Mouse (Mus musculus) forebrain, embryonic 14.5 days (tissue): ENCODE measurements around the gene Mrpl38. TPM values are rescaled to one million over a fixed set of nuclear protein-coding genes. Genes with fewer than 3 reads are reported as not detected.

Experiments used
- ATAC-seq: fragments of 200-750 bp; cut with Nextera tagmentation; 2 replicates; pipeline ENCODE4 v1.8.0; 2017; ENCODE audit warnings: mild to moderate bottlenecking, moderate library complexity
- DNase-seq: peaks from one replicate; pipeline ENCODE4 v3.0.0-alpha.2; 2015; ENCODE audit warnings: low spot score
- H3K27ac ChIP-seq: fragments of 300-500 bp; sonication (generic); 2 replicates; pipeline ENCODE4 v1.5.1; 2014; ENCODE audit warnings: low read depth, mild to moderate bottlenecking, control low read depth, low read length, moderate library complexity
- H3K27me3 ChIP-seq: fragments of 300-500 bp; sonication (generic); replicated peaks from 2 replicates; pipeline ENCODE4 v1.6.1; 2014; ENCODE audit warnings: low read length, control low read depth, mixed read lengths; ENCODE audit not compliant: control insufficient read depth, insufficient read depth
- H3K36me3 ChIP-seq: fragments of 300-500 bp; sonication (generic); 2 replicates; pipeline ENCODE4 v1.6.1; 2014; ENCODE audit warnings: low read length, control low read depth; ENCODE audit not compliant: control insufficient read depth, insufficient read depth
- H3K4me1 ChIP-seq: fragments of 300-500 bp; sonication (generic); 2 replicates; pipeline ENCODE4 v1.6.1; 2014; ENCODE audit warnings: antibody characterized with exemption, low read length, control low read depth; ENCODE audit not compliant: control insufficient read depth, insufficient read depth
- H3K4me2 ChIP-seq: fragments of 300-500 bp; sonication (generic); 2 replicates; pipeline ENCODE4 v1.6.1; 2014; ENCODE audit warnings: mild to moderate bottlenecking, control low read depth, low read length
- H3K4me3 ChIP-seq: fragments of 300-500 bp; sonication (generic); 2 replicates; pipeline ENCODE4 v1.5.1; 2014; ENCODE audit warnings: low read depth, low read length, control low read depth
- H3K9ac ChIP-seq: fragments of 300-500 bp; sonication (generic); 2 replicates; pipeline ENCODE4 v1.6.1; 2014; ENCODE audit warnings: mild to moderate bottlenecking, low read length, control low read depth, moderate library complexity
- H3K9me3 ChIP-seq: fragments of 300-500 bp; sonication (generic); replicated peaks from 2 replicates; pipeline ENCODE4 v1.6.1; 2016; ENCODE audit warnings: low read length, control low read depth, mixed read lengths; ENCODE audit not compliant: control insufficient read depth
- WGBS: fragments of 180-500 bp; shearing (Covaris S2); extraction: QIAGEN DNeasy Blood & Tissue Kit; methylation state at CpG from one replicate; pipeline ENCODE4 v1.1.7; 2014; 5-methylcytosine and 5-hydroxymethylcytosine counted together
- polyA plus RNA-seq: library from polyadenylated mRNA; unstranded; fragments of >200 nt; fragmentation: Nextera tagmentation; extraction: Ambion mirVana; gene quantifications from 2 replicates; pipeline ENCODE4 v1.2.1, GENCODE M21; 2014

The Mrpl38 gene
- 79.6 and 83.4 TPM in 2 replicates for polyA plus RNA-seq

- Histone ChIP-seq H3K4me3 (peak within 1 kb of the TSS; percentile 66), H3K4me2 (peak within 1 kb of the TSS; percentile 65), H3K4me1 (peaks cover 3% of the 10 kb centered on the region; the same call in 1 of the 2 replicates), H3K27ac (peak within 1 kb of the TSS; percentile 22; the same call in 1 of the 2 replicates), H3K9me3 (no peaks in the 10 kb centered on the region), H3K27me3 (no peaks in the 10 kb centered on the region), H3K9ac (peak within 1 kb of the TSS; percentile 75), H3K36me3 (peaks cover 39% of the 10 kb centered on the region)
- peak; percentile 97 for DNase-seq
- WGBS = under 1% methylated on average over 60 of the region's 60 CpGs
- ATAC-seq = peak; percentile 97
Observed at GRCm38 (mm10) chr11:116138468-116139138, at the start of gene Mrpl38. Mrpl38 (minus strand) TSS chr11:116138868.

DNA sequence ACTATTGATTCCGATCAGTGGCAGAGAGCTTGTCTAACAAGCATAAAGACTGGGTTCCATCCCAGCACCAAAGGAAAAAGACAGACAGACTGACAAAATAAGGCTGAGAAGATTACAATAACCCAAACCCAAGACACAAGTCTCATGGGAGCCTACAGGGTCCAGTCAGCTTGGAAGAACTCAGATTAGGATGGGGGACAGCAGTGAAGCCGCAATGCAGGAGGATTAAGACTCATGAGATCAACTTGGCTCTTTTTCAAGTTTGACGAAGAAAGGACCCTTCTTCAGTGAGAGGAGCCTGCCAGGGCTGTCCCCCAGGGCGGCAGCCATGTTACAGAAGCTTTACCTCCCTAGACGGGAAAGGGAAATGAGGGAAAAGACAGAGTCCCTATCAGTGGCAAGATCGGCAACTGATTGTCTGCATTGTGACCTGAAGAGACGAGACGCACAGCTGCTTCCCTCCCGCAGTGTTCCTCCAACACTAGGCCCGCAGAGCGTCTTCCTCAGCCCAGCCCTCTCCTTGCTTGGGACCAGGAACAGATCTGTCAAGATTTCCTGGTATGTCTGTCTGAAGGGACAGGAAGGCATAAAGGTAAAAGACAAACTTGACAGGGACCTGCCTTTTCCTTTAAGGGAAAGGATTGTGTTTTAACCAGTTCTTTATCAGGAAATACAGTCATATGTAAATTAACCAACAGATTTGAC is 48.7 kb upstream of the Mrpl38 start:
- Histone ChIP-seq H3K9me3 (no peaks in the 10 kb centered on the region), H3K27me3 (no peaks in the 10 kb centered on the region), H3K4me3 (no peak overlapping the region), H3K4me2 (no peak overlapping the region), H3K9ac (0 out of 2 replicates have a peak overlapping the region, but pooled peaks have one; percentile 10), H3K27ac (no peak overlapping the region), H3K4me1 (no peaks in the 10 kb centered on the region), H3K36me3 (peaks cover 66% of the 10 kb centered on the region)
- ATAC-seq = no peak
- DNase-seq = peak; percentile 45
- 41% methylated on average over 11 of the region's 11 CpGs for WGBS

DNA sequence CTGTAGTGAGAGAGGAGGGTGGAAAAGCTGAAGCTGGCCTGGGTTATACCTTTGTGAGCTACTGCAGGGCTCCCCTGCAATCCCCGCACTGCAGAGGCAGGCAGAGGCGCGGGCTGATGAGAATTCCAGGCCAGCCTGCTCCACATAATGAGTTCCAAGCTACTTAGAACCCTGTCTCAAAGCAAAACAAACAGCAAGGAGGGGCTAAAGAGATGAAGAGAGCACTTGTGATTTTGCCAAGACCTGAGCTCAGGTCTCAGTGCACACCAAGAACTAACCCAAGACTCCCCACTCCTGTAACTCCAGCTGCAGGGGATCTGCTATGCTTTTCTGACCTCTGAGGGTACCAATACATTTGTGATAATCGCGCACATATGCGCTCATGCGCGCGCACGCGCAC is 47.7 kb upstream of the Mrpl38 start:
- no peaks in the 10 kb centered on the region for H3K27me3 ChIP-seq
- H3K4me1 ChIP-seq = no peaks in the 10 kb centered on the region
- H3K27ac ChIP-seq = no peak overlapping the region
- H3K9me3 ChIP-seq = no peaks in the 10 kb centered on the region
- no peak overlapping the region for H3K9ac ChIP-seq
- DNase-seq = no peak
- H3K36me3 ChIP-seq = peaks cover 71% of the 10 kb centered on the region
- no peak for ATAC-seq
- 86% methylated on average over 11 of the region's 11 CpGs for WGBS
- no peak overlapping the region for H3K4me2 ChIP-seq
- no peak overlapping the region for H3K4me3 ChIP-seq

- peaks cover 66% of the 10 kb centered on the region for H3K36me3 ChIP-seq
- no peak overlapping the region for H3K27ac ChIP-seq
- no peak overlapping the region for H3K4me3 ChIP-seq
- no peak overlapping the region for H3K4me2 ChIP-seq
- no peaks in the 10 kb centered on the region for H3K4me1 ChIP-seq
- no peaks in the 10 kb centered on the region for H3K9me3 ChIP-seq
- WGBS = 85% methylated on average over 3 of the region's 3 CpGs
- no peak for ATAC-seq
- no peak overlapping the region for H3K9ac ChIP-seq
- peak; percentile 6 for DNase-seq
- H3K27me3 ChIP-seq = no peaks in the 10 kb centered on the region
Observed at GRCm38 (mm10) chr11:116185836-116186235, 47.2 kb upstream of the Mrpl38 start.

GRCm38 (mm10) chr11:116178411-116179121 is 39.9 kb upstream of the Mrpl38 start:
- Histone ChIP-seq H3K9ac (no peak overlapping the region), H3K27ac (no peak overlapping the region), H3K27me3 (no peaks in the 10 kb centered on the region), H3K4me2 (no peak overlapping the region), H3K36me3 (peaks cover 90% of the 10 kb centered on the region), H3K4me3 (no peak overlapping the region), H3K4me1 (no peaks in the 10 kb centered on the region), H3K9me3 (no peaks in the 10 kb centered on the region)
- ATAC-seq (no peak), DNase-seq (no peak)
- WGBS = 89% methylated on average over 20 of the region's 20 CpGs

DNA sequence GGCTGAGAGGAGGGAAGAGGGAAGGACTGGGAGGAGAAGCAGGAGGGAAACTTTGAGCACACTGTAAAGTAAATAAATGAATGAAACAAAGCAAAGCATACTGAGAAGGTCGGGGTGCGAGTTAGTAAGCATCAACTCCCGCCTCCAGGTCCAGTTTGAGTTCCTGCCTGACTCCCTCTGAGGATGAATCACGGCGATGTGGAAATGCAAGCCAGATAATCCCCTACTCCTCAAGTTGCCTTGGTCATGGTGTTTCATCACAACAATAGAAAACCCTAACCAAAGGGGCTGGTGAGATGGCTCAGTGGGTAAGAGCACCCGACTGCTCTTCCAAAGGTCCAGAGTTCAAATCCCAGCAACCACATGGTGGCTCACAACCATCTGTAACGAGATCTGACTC is 37.3 kb upstream of the Mrpl38 start:
- Histone ChIP-seq H3K27me3 (no peaks in the 10 kb centered on the region), H3K9ac (no peak overlapping the region), H3K9me3 (no peaks in the 10 kb centered on the region), H3K27ac (no peak overlapping the region), H3K4me1 (no peaks in the 10 kb centered on the region), H3K4me3 (no peak overlapping the region), H3K4me2 (no peak overlapping the region), H3K36me3 (peaks cover 92% of the 10 kb centered on the region)
- DNase-seq (no peak), ATAC-seq (no peak)
- WGBS = 88% methylated on average over 7 of the region's 7 CpGs

DNA sequence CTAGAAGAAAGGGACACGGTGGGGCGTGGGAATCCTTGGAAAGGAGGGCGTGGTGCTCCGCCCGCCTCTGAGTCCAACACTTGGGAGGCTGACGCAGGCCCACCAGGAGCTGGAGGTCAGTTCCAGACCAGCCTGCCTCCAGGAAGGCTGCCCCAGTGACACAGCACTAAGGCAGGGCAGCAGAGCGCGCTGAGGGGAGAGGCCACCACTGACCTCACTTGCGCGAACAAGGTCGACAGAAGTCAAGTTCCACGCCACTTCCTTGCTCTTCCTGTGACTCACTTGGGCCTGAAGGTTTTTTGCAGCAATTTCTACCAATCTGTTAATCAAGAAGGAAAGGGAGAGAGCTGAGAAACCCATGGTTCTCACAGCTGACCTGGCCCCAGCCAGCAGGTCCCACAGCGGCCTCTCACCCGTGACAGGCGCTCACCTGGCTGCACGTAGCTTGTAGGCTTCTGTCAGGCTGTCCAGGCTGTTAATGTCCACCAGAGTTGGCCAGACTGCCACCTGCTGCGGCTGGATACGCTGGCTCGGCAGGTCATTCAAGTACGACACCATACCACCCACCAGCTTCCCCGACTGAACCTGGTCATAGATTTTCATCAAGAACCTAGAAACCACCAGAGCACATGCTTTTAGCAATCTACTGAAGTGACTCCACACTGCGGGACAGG is 36.2 kb upstream of the Mrpl38 start:
- Histone ChIP-seq H3K9ac (no peak overlapping the region), H3K27ac (no peak overlapping the region), H3K4me3 (no peak overlapping the region), H3K36me3 (peaks cover 83% of the 10 kb centered on the region), H3K27me3 (no peaks in the 10 kb centered on the region), H3K4me2 (no peak overlapping the region), H3K4me1 (no peaks in the 10 kb centered on the region), H3K9me3 (no peaks in the 10 kb centered on the region)
- ATAC-seq (no peak), DNase-seq (no peak)
- WGBS = 92% methylated on average over 22 of the region's 22 CpGs

GRCm38 (mm10) chr11:116171959-116172358 is 33.3 kb upstream of the Mrpl38 start:
- Histone ChIP-seq H3K9ac (no peak overlapping the region), H3K36me3 (peaks cover 57% of the 10 kb centered on the region), H3K4me1 (peaks cover 3% of the 10 kb centered on the region), H3K9me3 (no peaks in the 10 kb centered on the region), H3K27ac (no peak overlapping the region), H3K27me3 (no peaks in the 10 kb centered on the region), H3K4me2 (no peak overlapping the region), H3K4me3 (no peak overlapping the region)
- no peak for DNase-seq
- WGBS = 81% methylated on average over 2 of the region's 2 CpGs
- no peak for ATAC-seq
